Mouse (Mus musculus) inflammation-experienced regulatory T-cells, adult 6 months (primary cell): ENCODE measurements around the gene Ispd. TPM values are rescaled to one million over a fixed set of nuclear protein-coding genes. Genes with fewer than 3 reads are reported as not detected.
A peak's percentile ranks its signal among the peaks of the same experiment; 100 is the strongest.

Experiments used
- ATAC-seq: one replicate; pipeline ENCODE4 v1.8.0; 2017
- polyA plus RNA-seq, 3 experiments: library from polyadenylated mRNA; unstranded; fragments of 100-300 nt; shearing (Covaris generic); gene quantifications; one replicate each; pipeline ENCODE4 v1.2.1; 2017

Gene Ispd
- polyA plus RNA-seq, 3 experiments from 2014 or later, result 1.7 to 7.2 (median 6.5) TPM

DNA sequence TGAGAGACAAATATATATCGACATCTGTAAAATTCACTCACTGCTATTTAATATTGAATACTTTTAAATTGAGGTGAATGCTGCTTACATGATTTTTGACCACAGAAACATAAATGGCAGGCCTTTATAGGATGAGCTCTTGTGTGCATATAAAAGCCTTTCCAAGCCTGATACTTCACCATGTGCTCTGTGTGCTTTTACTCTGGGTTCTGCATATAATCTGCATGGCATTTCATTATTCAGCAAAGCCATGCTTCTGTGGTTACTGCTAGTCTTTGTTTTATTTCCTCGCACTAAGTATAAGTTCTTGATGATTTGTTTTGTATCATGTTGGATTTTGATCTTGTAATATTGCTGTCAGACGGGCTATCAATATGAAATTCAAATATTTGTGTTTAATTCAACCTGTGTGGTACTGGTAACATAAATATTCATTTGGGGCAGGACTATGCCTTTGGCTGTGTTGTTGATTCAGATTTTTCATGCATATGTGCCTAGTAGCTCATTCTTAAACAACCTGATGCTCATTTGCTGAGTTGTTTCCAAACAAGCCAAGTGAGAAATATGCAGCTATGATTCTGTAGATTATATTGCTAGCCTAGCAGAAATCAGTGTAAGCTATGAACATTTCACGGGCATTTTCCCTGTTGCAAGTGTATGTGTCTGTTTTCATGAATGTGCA lies 189.3 kb downstream of the Ispd start:
- no peak for ATAC-seq

DNA sequence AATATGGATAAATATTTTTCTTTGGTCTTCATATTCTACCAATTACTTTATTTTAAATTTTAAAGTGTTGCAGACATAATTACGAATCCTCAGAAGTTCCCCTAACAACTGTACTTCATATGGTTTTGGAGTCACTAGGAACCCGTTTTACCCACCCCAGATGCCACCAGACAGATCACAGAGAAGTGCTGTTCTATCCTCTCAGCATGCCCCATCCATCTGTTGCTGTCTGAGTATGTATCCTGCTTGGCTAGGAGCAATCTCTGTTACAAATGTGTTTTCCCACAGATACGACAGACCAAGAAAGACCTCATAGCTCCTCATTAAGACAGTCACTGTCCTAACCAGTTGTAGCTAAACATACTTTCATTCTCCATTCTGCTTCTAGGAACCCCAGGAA lies 203.6 kb downstream of the Ispd start:
- no peak for ATAC-seq

DNA sequence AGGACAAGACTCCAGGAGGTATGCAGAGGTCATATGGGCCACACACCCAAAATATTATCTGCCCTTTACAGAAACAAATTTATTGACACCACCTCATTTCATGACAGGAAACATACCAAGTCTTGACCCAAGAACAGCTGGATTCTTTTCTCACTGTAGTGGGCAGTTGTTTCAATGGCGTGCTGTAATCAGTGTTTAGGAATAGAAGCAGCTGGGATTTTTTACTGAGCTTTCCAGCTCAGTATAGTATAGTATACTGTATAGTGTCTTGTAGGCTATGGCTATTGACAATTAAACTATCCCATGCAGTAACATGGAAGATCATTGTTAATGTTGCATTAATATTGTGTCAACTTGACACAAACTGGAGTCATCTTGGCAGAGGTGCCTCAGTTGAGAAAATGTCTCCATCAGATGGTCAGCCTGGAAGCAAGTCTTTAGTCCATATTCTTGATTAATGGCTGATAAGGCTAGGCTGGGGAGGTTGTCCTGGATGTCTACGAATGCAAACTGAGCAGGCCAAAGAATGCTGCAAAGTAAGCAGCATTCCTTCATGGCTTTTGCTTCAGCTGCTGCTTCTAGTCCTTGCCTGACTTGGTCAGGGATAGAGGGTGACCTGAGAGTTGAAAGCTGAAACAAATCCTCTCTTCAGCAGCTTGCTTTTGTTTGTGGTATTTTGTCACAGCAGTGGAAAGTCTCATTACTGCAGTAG lies 216.4 kb downstream of the Ispd start:
- no peak for ATAC-seq

DNA sequence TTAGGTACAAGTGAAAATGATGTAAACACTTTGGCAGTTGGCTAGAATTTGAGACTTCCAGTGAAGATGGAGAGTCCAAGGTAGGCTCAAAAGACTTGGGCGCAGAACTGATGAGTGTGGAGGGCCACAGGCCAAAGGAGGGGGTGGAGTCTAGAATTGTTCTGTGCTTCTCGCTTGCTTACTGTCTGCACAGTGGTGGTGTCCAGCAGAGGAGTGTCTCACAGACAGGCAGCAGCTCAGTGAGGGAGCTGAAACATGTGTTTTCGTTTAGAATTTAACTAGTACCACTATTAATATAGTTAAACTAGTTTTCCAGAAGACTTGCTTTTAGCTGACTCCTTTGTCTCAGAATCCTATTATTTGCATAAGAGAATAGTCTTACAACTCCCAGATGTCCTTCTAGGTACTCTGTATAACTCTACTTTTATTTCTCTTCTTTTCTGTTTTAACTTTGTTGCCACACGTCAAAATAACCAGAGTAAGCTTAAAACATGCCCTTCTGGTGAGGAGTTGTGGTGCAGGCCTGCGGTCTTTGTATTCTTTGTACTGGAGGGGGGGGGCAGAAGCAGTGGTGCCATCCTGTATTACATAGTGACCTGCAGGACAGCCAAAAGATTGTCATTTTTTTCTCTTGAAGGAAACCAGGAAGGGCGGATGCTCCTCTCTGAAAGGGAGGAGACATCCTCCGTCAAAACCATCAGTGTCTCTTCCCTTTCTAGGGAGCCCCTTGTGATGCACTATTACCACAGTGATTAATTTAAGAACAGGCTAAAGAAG lies 240.9 kb downstream of the Ispd start:
- no peak for ATAC-seq

DNA sequence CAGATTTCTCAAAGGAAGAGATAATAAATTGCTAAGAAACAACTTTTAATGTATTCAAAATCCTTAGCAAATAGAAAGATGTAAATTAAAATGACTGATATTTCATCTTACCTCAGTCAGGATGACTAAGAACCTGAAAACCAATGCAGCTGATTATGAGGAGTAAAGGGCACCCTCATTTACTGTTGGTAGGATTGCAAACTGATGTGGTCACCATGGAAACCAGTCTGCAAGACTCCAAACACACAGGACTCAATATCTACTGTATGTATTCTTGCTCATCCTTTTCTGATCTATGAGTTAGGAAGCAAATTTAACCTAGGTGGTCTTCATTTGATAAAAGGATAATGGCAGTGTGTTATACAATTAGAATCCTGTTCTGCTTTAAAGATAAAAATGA lies 246.0 kb downstream of the Ispd start:
- no peak for ATAC-seq

DNA sequence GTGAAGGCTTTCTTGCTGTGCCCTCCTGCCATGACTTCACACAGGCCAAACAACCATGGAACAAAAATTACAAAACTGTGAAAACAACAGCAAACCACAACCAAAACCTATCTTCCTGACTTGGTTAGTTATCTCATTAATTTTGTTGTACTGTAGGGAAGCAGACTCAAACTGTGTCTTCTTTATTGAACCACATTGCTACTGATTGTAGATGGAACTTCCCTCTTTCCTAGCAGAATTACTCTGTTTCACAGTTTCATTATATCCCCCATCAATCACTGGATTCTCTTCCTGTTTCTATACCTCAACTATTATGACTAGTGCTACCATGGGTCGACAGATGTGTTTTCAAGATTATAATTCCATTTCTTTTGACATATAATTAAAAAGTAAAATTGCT lies 251.2 kb downstream of the Ispd start:
- no peak for ATAC-seq

DNA sequence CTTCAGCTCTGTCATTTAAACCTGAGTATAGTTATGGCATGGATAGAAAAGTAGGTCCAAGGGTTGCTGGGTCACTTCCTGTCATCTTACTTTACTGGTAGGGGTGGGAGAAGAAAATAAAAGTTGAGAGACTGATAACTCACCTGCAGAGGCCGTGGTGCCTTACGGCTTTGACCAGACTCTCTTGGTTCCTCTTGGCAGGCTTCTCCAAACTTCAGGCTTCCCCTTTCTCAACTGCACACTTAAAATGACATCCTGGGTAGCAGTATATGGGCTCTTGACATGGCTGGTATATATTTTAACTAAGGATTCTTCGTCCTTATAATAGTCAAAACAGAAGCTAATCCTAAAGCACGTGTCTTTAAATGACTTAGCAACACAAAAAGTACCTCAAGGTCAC lies 266.3 kb downstream of the Ispd start:
- no peak for ATAC-seq

DNA sequence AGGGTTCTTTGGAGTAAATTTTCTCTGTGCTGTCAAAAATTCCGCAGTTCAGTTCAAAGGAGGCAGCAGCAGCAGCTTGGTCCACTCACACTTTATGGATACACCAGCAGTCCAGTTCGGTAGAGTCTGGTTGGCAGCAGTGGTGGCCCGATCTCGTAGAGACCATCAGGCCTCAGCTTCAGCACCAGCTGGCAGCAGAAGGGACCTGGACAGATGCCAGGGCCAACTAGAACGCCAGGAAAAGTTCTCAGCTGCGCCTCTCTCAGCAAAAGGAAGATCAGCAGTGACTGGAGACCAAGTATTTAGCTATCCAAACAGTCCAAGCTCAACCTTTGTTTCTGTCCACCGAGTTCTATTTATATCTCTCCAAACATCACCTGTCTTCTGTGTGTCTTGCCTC lies 281.2 kb downstream of the Ispd start:
- ATAC-seq, result no peak

DNA sequence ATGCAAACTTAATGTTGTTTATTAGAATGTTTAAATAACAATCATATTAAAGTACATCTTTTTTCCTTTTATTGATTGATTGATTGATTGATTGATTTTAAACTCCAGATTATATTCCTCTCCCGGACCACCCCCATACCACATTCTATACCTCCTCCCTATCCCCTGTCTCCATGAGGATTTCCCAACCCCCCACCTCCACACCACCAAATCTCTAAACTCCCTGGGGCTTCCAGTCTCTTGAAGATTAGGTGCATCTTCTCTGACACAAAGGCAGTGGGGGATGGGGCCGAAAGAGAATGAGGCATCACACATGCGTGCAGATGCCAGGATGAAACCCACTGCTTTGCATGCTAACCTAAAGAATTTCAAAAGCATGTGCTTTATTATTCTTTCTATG lies 283.5 kb downstream of the Ispd start:
- no peak for ATAC-seq

DNA sequence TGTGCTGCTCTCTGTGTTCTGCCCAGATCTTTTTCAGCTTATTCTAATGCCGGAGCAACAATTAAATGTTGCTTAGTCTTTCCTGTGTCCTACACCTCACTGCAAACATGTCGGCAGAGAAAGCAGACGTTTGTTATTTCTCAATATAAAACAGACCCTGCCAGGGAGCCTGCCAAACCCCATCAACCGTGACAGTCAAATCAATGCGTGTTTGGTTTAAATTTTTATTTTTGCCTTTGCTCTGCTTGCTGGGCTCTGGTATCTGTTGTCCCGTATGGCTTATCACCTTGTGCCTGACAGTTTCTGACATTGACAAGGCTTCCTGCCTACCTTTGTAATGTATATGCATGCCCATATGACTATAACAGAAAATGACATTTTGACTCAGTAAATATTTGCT lies 285.5 kb downstream of the Ispd start:
- no peak for ATAC-seq

DNA sequence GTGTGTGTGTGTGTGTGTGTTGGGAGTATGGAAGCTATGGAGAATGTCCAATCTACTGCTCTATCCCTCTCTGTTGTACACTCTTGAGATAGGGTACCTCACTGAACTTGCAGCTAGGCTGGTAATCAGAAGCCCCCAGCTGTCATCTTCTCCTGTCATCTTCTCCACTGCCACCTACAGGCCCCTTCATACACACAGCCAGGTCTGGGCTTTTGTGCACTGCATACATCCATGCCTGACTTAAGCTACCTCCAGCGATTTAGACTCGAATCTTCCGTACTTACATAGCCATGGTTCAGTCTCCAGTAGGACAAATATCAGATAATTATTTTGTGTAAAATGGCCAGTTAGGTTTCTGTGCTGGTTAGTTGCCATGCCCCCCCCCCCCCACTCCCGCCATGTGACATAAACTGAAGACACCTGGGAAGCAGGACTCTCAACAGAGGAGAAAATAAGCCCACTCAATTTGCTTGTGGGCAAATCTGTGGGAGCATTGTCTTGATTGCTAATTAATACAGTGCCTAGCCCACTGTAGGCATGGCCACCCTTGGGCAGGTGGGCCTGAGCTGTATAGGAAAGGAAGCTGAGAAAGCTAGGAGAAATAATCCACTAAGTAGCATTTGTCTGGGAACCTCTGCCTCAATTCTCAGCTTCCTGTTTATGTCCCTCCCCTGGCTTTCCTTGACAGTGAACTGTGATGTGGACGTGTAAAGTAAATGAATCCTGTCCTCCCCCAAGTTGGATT lies 289.1 kb downstream of the Ispd start:
- no peak for ATAC-seq

DNA sequence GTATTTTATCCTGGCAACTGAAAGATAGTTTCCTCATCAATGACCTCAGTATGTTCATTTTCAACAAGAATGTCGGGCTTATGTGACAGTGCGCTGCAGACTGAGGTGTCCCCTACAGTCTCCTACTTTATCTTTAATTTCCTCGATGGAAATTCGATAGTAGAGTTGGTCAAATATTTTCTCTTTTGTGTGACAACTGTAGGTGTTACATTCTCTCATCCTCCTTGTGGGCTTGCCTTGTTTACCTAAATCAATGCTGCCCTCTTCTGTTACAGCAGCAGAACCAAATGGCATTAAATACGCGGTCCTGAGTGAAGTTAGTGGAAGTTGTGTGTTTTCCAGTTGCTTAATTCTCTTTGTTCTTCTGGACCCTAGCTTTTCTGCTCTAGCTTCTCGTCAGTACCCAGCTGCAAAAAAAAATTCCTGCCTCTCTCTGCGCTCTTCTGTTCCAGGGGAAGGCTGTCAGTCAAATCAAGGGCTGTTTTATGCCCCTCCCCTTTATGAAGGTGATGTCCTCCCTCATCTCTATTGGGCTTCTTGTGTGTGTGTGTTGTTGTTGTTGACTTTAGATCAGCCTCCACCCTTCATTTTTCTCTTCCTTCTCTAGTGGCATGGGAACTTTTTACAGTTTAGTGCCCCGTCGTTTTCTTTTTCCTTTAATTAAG lies 289.8 kb downstream of the Ispd start:
- peak; percentile 65 for ATAC-seq

DNA sequence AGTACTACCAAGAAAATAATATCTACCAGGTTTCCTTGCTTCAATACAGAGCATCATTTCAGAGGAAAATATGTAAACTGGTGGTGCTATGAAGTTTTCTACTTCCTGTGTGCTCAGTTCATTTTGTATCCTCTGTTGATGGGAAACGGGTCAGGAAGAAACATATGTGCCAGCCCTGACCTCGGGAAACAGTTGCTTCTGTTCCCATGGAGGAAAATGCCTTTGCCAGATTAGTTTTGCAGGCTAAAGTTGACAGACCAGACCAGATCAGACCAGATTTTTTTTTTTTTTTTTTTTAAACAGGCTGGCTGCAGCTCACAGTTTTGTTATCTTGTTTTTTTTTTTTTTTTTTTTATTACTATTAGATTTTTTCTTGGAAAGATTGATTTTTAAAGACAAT lies 293.2 kb downstream of the Ispd start:
- no peak for ATAC-seq

DNA sequence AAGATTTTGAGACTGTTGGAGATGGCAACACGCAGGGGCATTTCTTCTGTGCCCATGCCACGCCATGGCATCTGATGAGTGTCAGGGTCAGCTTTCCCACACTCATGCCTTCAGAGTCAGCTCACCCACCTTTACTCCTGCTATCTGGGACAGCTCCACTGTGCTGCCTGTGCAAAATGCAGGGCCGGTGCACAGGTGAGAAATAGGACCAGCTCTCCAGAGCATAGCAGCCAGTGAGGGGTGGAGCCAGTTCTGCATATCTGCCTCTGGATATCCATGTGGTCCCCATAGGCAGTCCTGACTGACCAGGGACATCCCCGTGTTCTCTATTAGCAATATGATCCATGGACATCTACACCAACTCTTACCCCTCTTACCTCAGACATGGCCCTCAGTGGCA lies 297.0 kb downstream of the Ispd start:
- ATAC-seq, result no peak

DNA sequence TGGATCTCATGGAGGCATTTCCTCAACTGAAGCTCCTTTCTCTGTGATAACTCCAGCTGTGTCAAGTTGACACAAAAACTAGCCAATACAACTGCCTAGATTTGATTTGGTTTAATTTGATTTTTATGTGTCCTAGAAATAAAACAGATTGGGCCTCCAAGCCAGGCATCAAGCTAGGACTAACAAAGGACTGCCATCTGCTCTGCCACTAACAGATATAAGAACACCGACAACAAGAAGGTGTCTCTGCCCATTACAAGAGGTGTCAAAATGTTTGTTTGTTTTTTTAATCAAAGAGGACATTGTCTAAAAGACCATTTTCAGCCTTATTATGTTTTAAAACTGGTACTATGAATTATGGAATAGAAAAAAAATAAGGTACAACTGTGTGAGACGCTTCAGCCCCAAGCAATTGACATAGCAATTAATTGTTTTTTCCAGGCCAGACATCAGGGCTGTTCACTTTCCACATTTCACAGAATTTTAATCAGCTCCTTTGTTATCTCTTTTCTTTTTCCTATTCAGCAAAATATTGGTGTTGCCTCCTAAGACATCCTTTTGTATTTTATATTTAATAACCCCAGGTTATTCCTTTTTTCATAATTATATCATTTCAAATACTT lies 299.7 kb downstream of the Ispd start:
- ATAC-seq, result no peak

DNA sequence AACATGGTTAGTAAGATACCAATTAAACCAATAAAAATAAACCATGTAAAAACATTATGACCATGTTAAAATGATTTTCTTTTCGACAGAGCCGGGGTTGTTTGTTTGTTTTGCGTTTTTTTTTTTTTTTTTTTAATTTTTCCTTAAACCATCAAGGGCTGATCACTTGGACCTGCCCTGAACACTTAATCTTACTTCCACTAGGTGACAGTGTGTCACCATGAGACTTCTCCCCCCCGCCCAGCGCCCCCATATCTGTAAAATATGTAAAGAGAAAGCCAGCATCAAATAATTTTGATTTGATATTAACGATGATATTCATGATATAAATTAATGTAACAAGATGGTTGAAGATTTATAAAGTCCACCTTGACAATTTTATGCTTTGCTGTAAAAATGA lies 300.5 kb downstream of the Ispd start:
- no peak for ATAC-seq

DNA sequence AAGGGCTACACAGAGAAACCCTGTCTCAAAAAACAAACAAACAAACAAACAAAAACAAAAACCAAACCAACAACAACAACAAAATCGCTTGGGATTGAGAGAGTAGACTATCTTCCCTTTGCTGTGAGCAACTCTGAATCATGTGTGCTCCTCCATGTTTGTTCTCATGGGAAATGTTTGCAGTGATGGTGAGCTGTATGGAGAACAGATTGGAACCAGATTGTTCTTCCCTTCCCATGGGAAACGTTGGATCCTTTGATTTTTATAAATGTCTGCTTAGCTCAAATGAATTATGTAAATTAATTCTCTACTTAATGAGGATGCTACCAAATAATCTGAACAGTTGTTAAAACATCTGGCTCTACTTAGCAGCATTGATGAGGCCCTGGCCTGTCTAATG lies 312.8 kb downstream of the Ispd start:
- ATAC-seq, result no peak

DNA sequence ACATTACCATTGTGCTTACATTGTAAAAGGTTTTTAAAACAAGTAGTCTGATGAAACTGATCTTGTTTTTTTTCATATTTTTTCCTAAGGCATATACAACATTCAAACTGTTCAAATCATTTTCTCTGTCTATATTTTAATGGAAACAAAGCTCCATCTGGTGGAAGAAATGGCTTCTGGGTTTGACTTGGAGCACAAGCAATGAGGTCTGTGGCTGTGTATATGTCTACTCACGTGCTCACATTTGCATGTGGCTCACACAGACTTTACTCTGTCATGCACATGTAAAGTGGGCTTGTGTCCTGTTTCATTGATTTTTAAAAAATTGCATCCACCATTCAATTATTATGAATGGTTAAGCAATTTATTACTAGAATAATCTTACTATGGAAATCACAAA lies 323.1 kb downstream of the Ispd start:
- no peak for ATAC-seq

DNA sequence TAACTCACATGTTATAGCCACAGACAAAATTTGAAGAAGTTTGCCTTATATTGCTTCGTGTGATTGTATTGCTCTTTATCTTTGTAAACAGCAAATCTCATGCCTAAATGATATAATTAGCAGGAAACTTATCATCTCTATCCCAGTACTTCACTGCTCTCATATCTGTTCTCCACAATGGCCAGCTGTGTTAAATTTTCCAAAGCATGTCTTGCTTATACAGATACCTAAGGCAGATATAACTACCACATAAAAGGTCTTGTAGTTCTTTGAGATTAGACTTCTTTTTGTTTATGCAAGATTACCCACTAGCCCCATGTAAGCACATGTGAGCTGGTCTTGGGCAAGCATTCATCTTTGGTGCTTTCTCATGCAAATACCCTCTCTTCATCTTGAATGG lies 327.6 kb downstream of the Ispd start:
- no peak for ATAC-seq

DNA sequence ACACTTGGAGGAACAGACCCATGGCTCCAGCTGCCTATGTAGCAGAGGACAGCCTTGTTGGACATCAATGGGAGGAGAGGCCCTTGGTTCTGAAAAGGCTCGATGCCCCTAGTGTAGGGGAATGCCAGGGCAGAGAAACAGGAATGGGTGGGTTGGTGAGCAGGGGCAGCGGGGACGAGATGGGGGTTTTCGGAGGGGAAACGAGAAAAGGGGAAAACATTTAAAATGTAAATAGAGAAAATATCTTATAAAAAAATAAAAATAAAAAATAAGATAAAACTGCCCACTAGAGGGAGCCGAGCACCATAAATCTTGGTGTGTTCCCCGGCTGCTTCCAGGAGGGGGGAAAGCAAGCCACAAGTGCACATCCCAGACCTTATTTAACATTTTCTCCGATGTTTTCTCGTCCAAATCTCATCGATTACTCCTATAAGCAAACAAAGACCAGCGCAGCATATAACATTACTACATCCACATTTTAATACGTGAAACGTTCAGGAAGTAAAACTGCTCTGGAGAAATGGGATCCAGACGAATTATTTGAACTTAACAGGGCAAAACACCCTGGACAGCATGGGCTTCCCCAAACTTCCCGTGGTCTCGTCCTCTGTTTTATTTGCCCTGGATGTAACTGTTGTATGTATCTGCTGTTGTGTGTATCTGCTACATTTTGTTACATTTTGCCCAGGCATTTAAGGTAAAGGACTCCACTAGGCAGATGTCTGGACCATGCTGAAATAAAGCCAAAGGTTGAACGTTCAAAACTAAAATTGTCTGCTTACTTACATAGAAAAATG lies 332.8 kb downstream of the Ispd start:
- ATAC-seq, result no peak

DNA sequence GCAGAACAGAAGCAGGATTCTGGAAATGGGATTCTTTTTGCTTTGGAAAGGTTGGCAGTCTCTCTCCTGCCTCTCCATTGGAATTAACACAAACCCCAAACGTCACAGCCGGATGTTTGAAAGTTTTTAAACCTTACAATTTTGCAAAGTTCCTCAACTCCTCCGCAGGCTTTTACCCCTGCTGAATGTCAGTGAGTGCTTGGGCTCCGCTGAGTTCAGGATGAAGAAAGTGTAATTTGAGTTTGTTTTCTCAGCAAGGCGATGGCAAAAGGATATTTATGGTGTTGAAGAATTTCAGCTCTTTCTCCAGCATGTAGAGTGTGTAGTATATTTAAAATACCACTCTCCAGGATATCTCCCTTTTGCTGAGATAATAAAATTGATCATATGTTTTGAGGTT lies 336.3 kb downstream of the Ispd start:
- no peak for ATAC-seq
